Mouse (Mus musculus) adrenal gland, adult 2 months (tissue): ENCODE measurements at regions not wholly inside any gene's neighbourhood (a gene's known extent, or its start where the extent isn't known, plus 50 kb on each side); places are given as distances from the start of the nearest gene placed in this dataset.

Experiments
- DNase-seq: peaks from one replicate; pipeline ENCODE4 v3.0.0; 2021

DNA sequence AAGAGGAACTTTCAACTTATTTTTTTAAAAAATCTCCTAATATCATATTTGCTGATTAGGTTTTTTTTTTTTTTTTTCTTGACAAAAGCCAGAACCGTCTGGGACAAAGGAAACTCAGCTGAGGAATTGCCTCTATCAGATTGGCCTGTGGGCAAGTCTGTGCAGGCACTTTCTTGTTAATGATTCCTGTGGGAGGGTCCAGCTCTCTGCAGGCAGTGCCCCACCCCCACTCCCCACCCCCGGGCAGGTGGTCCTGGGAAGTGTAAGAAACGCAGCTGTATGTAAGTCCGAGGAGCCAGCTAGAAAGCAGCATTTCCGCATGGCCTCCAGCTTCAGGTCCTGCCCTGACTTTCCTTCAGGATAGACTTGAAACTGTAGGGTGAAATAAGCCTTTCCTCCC, 377.7 kb downstream of the Sox2 start:
- no peak for DNase-seq

GRCm38 (mm10) chr3:35029924-35030323, 379.7 kb downstream of the Sox2 start:
- no peak for DNase-seq

- no peak for DNase-seq
These were observed 383.4 kb downstream of the Sox2 start for GRCm38 (mm10) chr3:35033587-35033986.

GRCm38 (mm10) chr3:35035234-35035633, 385.0 kb downstream of the Sox2 start:
- DNase-seq: no peak

- no peak for DNase-seq
These were observed 393.5 kb downstream of the Sox2 start for GRCm38 (mm10) chr3:35043705-35044104.

- no peak for DNase-seq
These were observed 409.2 kb downstream of the Sox2 start for GRCm38 (mm10) chr3:35059438-35059837.

- DNase-seq: no peak
These were observed 409.8 kb downstream of the Sox2 start for GRCm38 (mm10) chr3:35060042-35060441.

- no peak for DNase-seq
These were observed 416.6 kb downstream of the Sox2 start for GRCm38 (mm10) chr3:35066824-35067223.

- no peak for DNase-seq
These were observed 418.4 kb downstream of the Sox2 start for GRCm38 (mm10) chr3:35068586-35068985.

DNA sequence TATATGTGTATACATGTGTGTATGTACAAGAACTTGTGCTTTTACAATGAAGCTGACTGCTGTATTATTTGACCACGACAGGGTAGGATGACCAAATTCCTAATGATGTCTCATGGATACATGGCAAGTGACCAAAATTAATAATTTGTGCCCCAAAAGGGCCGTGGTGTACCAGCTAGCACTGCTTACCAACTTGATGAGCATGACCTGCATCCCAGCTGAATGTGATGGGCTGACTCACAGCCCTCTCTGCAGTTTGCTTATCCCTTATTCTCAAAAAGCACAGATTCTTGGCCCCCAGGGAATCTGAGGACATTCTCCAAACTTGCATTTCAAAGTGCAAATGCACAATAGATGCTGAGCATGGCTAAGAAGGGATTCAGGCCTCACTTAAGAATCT, 420.8 kb downstream of the Sox2 start:
- no peak for DNase-seq

GRCm38 (mm10) chr3:35079887-35080286, 429.7 kb downstream of the Sox2 start:
- no peak for DNase-seq

GRCm38 (mm10) chr3:35084091-35084867, 434.1 kb downstream of the Sox2 start:
- no peak for DNase-seq

DNA sequence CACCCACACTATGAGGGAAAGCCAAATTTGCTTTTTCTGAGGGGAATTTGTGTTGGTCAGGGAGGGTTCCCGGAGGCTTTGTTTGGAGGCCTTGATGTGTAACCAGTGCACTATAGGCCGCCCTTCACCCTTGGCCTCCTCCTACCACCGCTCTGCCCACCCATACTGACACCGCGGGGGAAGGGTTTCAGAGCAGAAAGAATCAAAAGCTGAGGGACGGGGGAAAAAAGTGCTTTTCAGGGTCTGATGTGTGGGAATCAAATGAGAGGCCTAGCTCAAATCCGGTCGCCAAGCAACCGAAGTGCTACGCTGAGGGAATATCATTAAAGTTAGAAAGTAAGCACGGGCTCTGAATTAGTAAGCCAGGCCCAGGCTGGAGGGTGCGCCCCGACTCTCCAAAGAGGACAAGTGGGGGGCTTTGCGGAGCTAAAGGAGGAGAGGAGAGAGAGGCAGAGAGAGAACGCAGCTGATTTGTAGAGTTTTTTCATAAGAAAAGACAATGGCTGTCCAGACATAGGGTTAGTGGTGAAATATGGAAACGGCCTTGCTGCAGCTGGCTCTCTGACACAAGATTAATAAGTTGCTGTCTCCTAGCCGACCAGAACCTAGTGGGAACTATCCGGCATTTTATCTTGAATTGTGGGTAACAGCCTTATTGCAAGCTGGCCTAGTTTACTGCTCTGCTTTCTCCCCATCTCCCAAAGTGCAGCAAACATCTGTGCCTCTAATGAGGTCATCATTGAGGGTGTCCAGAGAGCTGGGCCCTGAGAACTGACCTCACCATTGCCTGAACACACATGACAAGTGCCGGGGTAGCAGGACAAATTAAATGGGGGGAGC, 438.3 kb downstream of the Sox2 start:
- DNase-seq: peak; percentile 10

GRCm38 (mm10) chr3:35090496-35091133, 440.4 kb downstream of the Sox2 start:
- no peak for DNase-seq

DNA sequence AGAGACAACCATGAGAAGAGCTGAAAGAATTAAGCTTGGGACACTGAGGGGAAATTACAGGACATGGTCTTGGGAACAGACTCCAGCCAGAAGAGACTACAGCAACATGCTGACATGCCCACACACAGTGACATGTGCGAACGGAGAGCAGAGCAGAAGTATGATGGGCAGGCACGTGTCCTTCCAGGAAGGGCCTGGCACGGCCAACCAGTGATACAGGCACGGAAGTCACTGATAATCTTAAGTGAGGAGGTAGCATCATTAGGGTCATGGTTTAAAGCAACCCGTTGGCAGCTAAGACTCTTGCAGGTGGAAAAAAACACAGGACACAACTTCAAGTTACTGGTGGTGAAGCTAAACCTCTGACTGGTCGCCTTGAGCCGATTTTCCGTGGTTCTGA, 442.8 kb downstream of the Sox2 start:
- no peak for DNase-seq

DNA sequence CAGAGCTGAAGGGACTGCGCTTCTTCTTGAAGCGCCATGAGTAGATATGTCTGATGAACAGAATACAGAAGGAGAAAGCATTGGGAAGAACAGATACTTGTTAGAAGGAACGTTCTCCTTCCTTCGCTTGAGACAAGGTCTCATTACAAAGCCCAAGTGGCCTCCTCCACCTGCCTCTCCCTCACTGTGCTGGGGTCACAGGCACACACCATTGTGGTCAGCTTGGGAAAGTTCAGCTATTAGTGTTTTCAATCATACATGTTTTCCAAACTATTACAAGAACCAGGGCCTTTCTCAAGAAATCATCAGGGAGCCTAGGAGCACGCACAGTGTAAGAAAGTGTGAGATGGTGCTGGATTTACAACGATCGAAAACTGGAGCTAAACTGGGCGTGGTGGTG, 445.0 kb downstream of the Sox2 start:
- no peak for DNase-seq

- DNase-seq: no peak
These were observed 446.2 kb downstream of the Sox2 start for GRCm38 (mm10) chr3:35096381-35096780.

- no peak for DNase-seq
These were observed 447.6 kb downstream of the Sox2 start for GRCm38 (mm10) chr3:35097766-35098165.

DNA sequence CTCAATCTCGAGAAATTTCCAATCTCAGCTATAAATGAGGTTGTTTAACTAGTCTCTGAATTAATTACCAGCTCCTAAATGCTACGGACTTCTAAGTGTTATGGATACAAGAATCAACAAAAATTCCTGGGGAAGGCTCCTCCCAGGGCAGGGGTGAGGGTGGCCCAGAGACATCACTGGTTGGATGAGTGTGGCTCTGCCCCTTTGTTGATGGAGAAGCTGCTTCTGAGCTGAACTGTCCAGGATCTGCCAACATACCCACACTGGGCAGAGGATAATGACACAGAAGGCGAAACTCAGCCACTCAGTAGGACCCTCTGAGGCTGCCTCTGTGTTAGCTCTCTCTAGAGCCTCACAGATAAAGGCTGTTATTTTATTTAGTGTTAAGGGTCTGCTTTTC, 449.0 kb downstream of the Sox2 start:
- no peak for DNase-seq

GRCm38 (mm10) chr3:35099876-35100420, 449.7 kb downstream of the Sox2 start:
- no peak for DNase-seq

DNA sequence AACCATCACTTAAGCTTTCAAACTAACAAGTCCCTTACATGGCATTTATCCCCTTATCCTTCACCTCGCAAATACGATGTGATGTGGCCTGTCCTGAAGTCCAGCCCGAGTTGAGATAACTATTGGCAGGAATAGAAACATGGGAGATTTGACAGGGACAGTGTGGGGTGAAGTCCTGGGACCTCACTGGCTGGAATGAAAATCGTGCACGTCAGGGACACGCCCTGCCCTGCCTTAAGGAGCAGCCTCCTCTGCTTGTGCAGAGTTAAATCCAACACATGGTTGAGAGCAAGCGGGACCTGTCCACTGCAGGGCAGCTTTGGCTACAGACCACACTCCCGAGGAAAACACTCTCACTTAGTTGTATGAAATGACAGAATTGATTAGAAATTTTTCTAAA, 451.1 kb downstream of the Sox2 start:
- no peak for DNase-seq

- DNase-seq: no peak
These were observed 451.7 kb downstream of the Sox2 start for GRCm38 (mm10) chr3:35101951-35102350.
